Mouse (Mus musculus) lung, embryonic 15.5 days (tissue): ENCODE results near the gene Pdcd4. TPM values are rescaled to one million over a fixed set of nuclear protein-coding genes. Genes with fewer than 3 reads are reported as not detected.
A peak's percentile ranks its signal among the peaks of the same experiment; 100 is the strongest.
"Not testable (repeated sequence)": the region's sequence is repeated elsewhere in the genome, so short reads cannot be mapped to it uniquely, and the experiment has no call there.

ENCODE experiments used
- ATAC-seq: fragments of 200-750 bp; cut with Nextera tagmentation; 2 replicates; pipeline ENCODE4 v1.8.0; 2017; ENCODE audit warnings: moderate number of reproducible peaks, borderline replicate concordance; ENCODE audit not compliant: low FRiP score, low TSS enrichment; ENCODE audit errors: extremely low read depth
- H3K27ac ChIP-seq: fragments of 300-500 bp; sonication (generic); 2 replicates; pipeline ENCODE4 v1.5.1; 2015; ENCODE audit warnings: moderate library complexity, mild to moderate bottlenecking, inconsistent platforms
- H3K27me3 ChIP-seq: fragments of 300-500 bp; sonication (generic); 2 replicates; pipeline ENCODE4 v1.6.1; 2015; ENCODE audit warnings: inconsistent platforms
- H3K36me3 ChIP-seq: fragments of 300-500 bp; sonication (generic); 2 replicates; pipeline ENCODE4 v1.6.1; 2015; ENCODE audit warnings: inconsistent platforms
- H3K4me1 ChIP-seq: fragments of 300-500 bp; sonication (generic); 2 replicates; pipeline ENCODE4 v1.6.1; 2015; ENCODE audit warnings: inconsistent platforms
- H3K4me2 ChIP-seq: fragments of 300-500 bp; sonication (generic); 2 replicates; pipeline ENCODE4 v1.6.1; 2015; ENCODE audit warnings: inconsistent platforms, mild to moderate bottlenecking, moderate library complexity
- H3K4me3 ChIP-seq: fragments of 300-500 bp; sonication (generic); 2 replicates; pipeline ENCODE4 v1.5.1; 2015; ENCODE audit warnings: mild to moderate bottlenecking, inconsistent platforms
- H3K9ac ChIP-seq: fragments of 300-500 bp; sonication (generic); 2 replicates; pipeline ENCODE4 v1.6.1; 2015; ENCODE audit warnings: inconsistent platforms
- H3K9me3 ChIP-seq: fragments of 300-500 bp; sonication (generic); 2 replicates; pipeline ENCODE4 v1.6.1; 2016; ENCODE audit warnings: inconsistent platforms
- WGBS: fragments of 180-500 bp; shearing (Covaris S2); methylation state at CpG from one replicate; pipeline ENCODE4 v1.1.7; 2015; 5-methylcytosine and 5-hydroxymethylcytosine counted together
- polyA plus RNA-seq: library from polyadenylated mRNA; unstranded; fragments of >200 nt; fragmentation: Nextera tagmentation; extraction: Ambion mirVana; gene quantifications from 2 replicates; pipeline ENCODE4 v1.2.1, GENCODE M21; 2015

Pdcd4 gene
- polyA plus RNA-seq, 1 experiment from 2014 or later = 89.7 TPM

GRCm38 (mm10) chr19:53904833-53905480 lies 12.9 kb downstream of the Pdcd4 start:
- peak overlapping the region; percentile 75 for H3K4me2 ChIP-seq
- H3K27me3 ChIP-seq = no peaks in the 10 kb centered on the region
- peak overlapping the region; percentile 86 for H3K4me3 ChIP-seq
- no peak overlapping the region for H3K9ac ChIP-seq
- peaks cover 26% of the 10 kb centered on the region for H3K4me1 ChIP-seq
- ATAC-seq = no peak
- no peak overlapping the region for H3K27ac ChIP-seq
- H3K36me3 ChIP-seq = peaks cover 12% of the 10 kb centered on the region
- H3K9me3 ChIP-seq = no peaks in the 10 kb centered on the region
- WGBS = 44% methylated on average over 7 of the region's 7 CpGs

GRCm38 (mm10) chr19:53906033-53906702 lies 14.1 kb downstream of the Pdcd4 start:
- peaks cover 19% of the 10 kb centered on the region for H3K36me3 ChIP-seq
- H3K9ac ChIP-seq = no peak overlapping the region
- H3K4me1 ChIP-seq = peaks cover 26% of the 10 kb centered on the region
- no peak overlapping the region for H3K4me3 ChIP-seq
- H3K27me3 ChIP-seq = no peaks in the 10 kb centered on the region
- no peaks in the 10 kb centered on the region for H3K9me3 ChIP-seq
- H3K4me2 ChIP-seq = peak overlapping the region; percentile 75
- WGBS = 30% methylated on average over 6 of the region's 6 CpGs
- no peak for ATAC-seq
- H3K27ac ChIP-seq = no peak overlapping the region

DNA sequence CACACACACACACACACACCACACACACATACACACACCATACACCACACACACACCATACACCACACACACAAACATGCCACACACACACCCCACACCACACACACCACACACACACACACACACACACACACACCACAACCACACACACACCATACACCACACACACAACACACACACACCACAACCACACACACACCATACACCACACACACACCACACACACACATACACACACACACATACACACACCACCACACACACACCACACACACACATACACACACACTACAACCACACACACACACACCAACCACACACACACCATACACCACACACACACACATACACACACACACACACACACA lies 14.7 kb downstream of the Pdcd4 start:
- not testable (repeated sequence) for ATAC-seq, H3K9me3 ChIP-seq, H3K27me3 ChIP-seq, H3K4me3 ChIP-seq, H3K27ac ChIP-seq, H3K4me2 ChIP-seq, H3K9ac ChIP-seq
- Histone ChIP-seq H3K4me1 (peaks cover 26% of the 10 kb centered on the region), H3K36me3 (peaks cover 22% of the 10 kb centered on the region)

DNA sequence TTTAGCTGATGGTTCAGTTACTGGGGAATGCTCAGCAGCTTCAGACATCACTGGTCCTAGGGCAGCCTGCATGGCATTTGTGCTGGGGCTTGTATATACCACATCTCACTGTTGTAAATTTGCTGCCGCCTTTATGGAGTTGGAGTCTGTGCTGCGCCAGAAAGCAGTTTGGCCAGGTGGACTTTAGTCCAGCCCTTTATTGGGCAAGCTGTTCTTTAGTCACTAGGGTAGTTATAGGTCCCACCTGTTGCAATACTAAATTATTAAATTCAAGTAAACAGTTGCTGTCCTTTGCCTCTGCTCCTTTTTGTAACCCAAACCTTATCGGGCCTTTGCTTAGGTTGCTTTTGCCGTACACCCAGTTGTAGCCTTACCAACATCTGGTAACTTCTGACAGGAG lies 22.9 kb downstream of the Pdcd4 start:
- H3K4me1 ChIP-seq = no peaks in the 10 kb centered on the region
- no peaks in the 10 kb centered on the region for H3K27me3 ChIP-seq
- H3K27ac ChIP-seq = no peak overlapping the region
- H3K9me3 ChIP-seq = no peaks in the 10 kb centered on the region
- H3K9ac ChIP-seq = no peak overlapping the region
- no peak for ATAC-seq
- no peak overlapping the region for H3K4me3 ChIP-seq
- no peak overlapping the region for H3K4me2 ChIP-seq
- WGBS = 94% methylated on average over 4 of the region's 4 CpGs
- H3K36me3 ChIP-seq = peaks cover 78% of the 10 kb centered on the region

- peaks cover 75% of the 10 kb centered on the region for H3K36me3 ChIP-seq
- no peak for ATAC-seq
- WGBS = 86% methylated on average over 10 of the region's 10 CpGs
Observed at GRCm38 (mm10) chr19:53919541-53919940, 27.5 kb downstream of the Pdcd4 start.

DNA sequence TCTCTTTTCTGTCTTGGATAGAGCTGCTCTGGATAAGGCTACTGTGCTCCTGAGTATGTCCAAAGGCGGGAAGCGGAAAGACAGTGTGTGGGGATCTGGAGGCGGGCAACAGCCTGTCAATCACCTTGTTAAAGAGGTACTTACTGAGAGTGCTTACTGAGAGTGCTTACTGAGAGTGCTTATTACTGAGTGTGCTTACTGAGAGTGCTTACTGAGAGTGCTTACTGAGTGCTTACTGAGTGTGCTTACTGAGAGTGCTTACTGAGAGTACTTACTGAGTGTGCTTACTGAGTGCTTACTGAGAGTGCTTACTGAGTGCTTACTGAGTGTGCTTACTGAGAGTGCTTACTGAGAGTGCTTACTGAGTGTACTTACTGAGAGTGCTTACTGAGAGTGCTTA lies 30.0 kb downstream of the Pdcd4 start:
- ATAC-seq, H3K9ac ChIP-seq, H3K9me3 ChIP-seq, H3K4me1 ChIP-seq, H3K27me3 ChIP-seq, H3K4me3 ChIP-seq, H3K27ac ChIP-seq, H3K4me2 ChIP-seq: not testable (repeated sequence)
- peaks cover 72% of the 10 kb centered on the region for H3K36me3 ChIP-seq
- 82% methylated on average over 3 of the region's 3 CpGs for WGBS

More at GRCm38 (mm10) chr19:53919541-53919940, 27.5 kb downstream of the Pdcd4 start:
- Histone ChIP-seq H3K4me2 (no peak overlapping the region), H3K27ac (no peak overlapping the region), H3K27me3 (no peaks in the 10 kb centered on the region), H3K9me3 (no peaks in the 10 kb centered on the region), H3K4me1 (no peaks in the 10 kb centered on the region), H3K9ac (no peak overlapping the region), H3K4me3 (no peak overlapping the region)

DNA sequence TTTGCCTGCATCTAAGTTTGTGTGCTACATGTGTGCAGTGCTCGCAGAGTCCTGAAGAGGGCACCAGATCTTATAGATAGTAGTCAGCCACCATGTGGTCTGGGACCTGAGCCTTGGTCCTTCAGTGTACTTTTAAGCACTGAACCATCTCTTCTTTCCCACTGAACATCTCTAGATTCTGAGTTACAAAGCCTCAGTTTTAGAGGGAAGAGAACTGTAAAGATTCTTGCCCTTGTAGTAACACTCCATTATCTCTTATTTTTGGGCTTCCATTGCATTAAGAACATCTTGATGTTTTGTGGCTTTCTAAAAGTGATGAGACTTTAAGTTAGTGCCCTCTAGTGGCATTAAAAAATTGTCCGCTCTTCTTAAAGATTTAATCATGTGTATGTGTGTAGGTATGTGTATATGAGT lies 33.3 kb downstream of the Pdcd4 start:
- no peak overlapping the region for H3K4me3 ChIP-seq
- no peaks in the 10 kb centered on the region for H3K27me3 ChIP-seq
- H3K9ac ChIP-seq = no peak overlapping the region
- peaks cover 66% of the 10 kb centered on the region for H3K36me3 ChIP-seq
- H3K4me2 ChIP-seq = no peak overlapping the region
- H3K4me1 ChIP-seq = no peaks in the 10 kb centered on the region
- no peak overlapping the region for H3K27ac ChIP-seq
- no peaks in the 10 kb centered on the region for H3K9me3 ChIP-seq
- 84% methylated on average over 2 of the region's 2 CpGs for WGBS
- no peak for ATAC-seq

DNA sequence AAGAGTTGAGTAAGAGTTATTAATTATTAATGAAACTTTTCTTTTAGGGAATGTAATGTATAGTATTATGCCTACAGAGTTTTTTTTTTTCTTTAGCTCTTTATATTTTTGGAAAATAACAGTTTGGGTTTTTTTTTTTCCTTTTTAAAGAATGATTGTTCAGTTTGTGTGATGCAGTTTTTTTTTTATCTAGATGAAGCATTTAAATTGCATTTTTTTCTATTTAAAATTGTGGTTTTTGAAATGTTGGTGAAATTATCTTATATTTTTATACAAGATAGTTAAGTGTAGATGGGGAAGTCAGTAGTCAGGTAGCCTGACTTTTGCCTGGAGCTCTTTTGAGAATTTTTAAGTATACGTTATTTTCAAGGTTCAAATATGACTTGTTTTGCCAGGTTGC lies 34.7 kb downstream of the Pdcd4 start:
- Histone ChIP-seq H3K9me3 (no peaks in the 10 kb centered on the region), H3K4me3 (no peak overlapping the region), H3K27ac (no peak overlapping the region), H3K4me2 (no peak overlapping the region), H3K36me3 (peaks cover 66% of the 10 kb centered on the region), H3K27me3 (no peaks in the 10 kb centered on the region), H3K9ac (no peak overlapping the region), H3K4me1 (no peaks in the 10 kb centered on the region)
- no peak for ATAC-seq
- WGBS = 84% methylated on average over 1 of the region's 1 CpGs

GRCm38 (mm10) chr19:53929218-53929617 lies 37.2 kb downstream of the Pdcd4 start:
- Histone ChIP-seq H3K4me1 (no peaks in the 10 kb centered on the region), H3K27ac (no peak overlapping the region), H3K4me3 (no peak overlapping the region), H3K27me3 (no peaks in the 10 kb centered on the region), H3K9me3 (no peaks in the 10 kb centered on the region), H3K4me2 (no peak overlapping the region), H3K9ac (no peak overlapping the region), H3K36me3 (peaks cover 63% of the 10 kb centered on the region)
- ATAC-seq = no peak
- WGBS = 81% methylated on average over 3 of the region's 3 CpGs

GRCm38 (mm10) chr19:53933050-53933449 lies 41.0 kb downstream of the Pdcd4 start:
- Histone ChIP-seq H3K27me3 (no peaks in the 10 kb centered on the region), H3K9ac (no peak overlapping the region), H3K27ac (no peak overlapping the region), H3K4me3 (no peak overlapping the region), H3K4me1 (no peaks in the 10 kb centered on the region), H3K4me2 (no peak overlapping the region), H3K36me3 (peaks cover 45% of the 10 kb centered on the region), H3K9me3 (no peaks in the 10 kb centered on the region)
- no peak for ATAC-seq

DNA sequence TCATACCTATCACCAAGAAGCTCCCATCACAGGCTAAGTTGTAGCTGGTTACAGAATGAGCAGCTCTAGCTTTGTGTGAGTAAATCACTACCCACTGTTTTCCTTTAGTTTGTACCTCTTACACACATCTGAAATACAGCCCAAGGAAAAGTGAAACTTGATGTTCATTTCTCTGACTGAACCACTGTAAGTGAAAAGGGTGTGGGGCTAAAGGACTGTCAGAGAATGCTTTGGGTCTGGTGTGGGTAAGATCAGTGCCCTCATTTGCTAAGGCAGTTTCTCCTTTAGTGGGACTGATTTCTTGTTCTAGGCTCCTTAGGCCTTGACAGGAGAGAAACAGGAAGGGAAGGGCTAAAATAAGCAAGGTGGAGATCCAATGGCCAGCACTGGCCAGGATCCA lies 42.0 kb downstream of the Pdcd4 start:
- ATAC-seq = no peak
- no peak overlapping the region for H3K9ac ChIP-seq
- no peaks in the 10 kb centered on the region for H3K27me3 ChIP-seq
- no peak overlapping the region for H3K4me2 ChIP-seq
- H3K4me3 ChIP-seq = no peak overlapping the region
- no peak overlapping the region for H3K27ac ChIP-seq
- peaks cover 44% of the 10 kb centered on the region for H3K36me3 ChIP-seq
- no peaks in the 10 kb centered on the region for H3K4me1 ChIP-seq
- H3K9me3 ChIP-seq = no peaks in the 10 kb centered on the region

DNA sequence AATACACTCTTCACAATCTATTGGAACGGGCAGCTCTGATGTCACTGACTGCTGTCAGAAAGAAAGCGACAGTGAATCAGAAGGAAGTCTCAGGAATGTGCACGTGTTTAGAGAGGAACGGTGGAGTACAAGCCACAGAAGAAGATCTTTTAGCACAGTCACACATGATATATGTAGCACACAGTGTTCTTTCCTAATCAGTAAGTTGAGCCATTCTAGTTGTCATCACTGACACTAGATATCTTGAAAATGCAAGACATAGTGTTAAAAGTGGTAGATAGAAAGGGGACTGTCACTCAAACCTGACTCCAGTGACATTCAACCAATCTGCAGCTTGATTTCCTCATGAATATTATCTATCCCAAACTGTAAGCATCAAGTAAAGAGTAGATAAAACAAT lies 47.4 kb downstream of the Pdcd4 start:
- H3K9ac ChIP-seq = no peak overlapping the region
- no peak overlapping the region for H3K4me2 ChIP-seq
- no peak overlapping the region for H3K4me3 ChIP-seq
- H3K27me3 ChIP-seq = no peaks in the 10 kb centered on the region
- 69% methylated on average over 4 of the region's 4 CpGs for WGBS
- ATAC-seq = no peak
- no peak overlapping the region for H3K27ac ChIP-seq
- H3K9me3 ChIP-seq = no peaks in the 10 kb centered on the region
- H3K4me1 ChIP-seq = peaks cover 13% of the 10 kb centered on the region
- H3K36me3 ChIP-seq = peaks cover 10% of the 10 kb centered on the region; the same call in 1 of the 2 replicates
